Mouse (Mus musculus) hindbrain, embryonic 14.5 days (tissue): Measurements from ENCODE around the gene Dock10. TPM values are rescaled to one million over a fixed set of nuclear protein-coding genes. Genes with fewer than 3 reads are reported as not detected.

Experiments used
- ATAC-seq: fragments of 200-750 bp; cut with Nextera tagmentation; 2 replicates; pipeline ENCODE4 v1.8.0; 2017; ENCODE audit warnings: moderate number of reproducible peaks, mild to moderate bottlenecking, moderate TSS enrichment, moderate library complexity; ENCODE audit not compliant: low FRiP score
- DNase-seq: peaks from one replicate; pipeline ENCODE4 v3.0.0-alpha.2; 2015; ENCODE audit warnings: low spot score
- H3K27ac ChIP-seq: fragments of 300-500 bp; sonication (generic); 2 replicates; pipeline ENCODE4 v1.5.1; 2014; ENCODE audit warnings: mild to moderate bottlenecking, moderate library complexity
- H3K27me3 ChIP-seq: fragments of 300-500 bp; sonication (generic); 2 replicates; pipeline ENCODE4 v1.6.1; 2014; ENCODE audit warnings: mild to moderate bottlenecking, low read length, mixed read lengths; ENCODE audit not compliant: control insufficient read depth, insufficient read depth
- H3K36me3 ChIP-seq: fragments of 300-500 bp; sonication (generic); replicated peaks from 2 replicates; pipeline ENCODE4 v1.6.1; 2014; ENCODE audit not compliant: control insufficient read depth, insufficient read depth
- H3K4me1 ChIP-seq: fragments of 300-500 bp; sonication (generic); replicated peaks from 2 replicates; pipeline ENCODE4 v1.6.1; 2014; ENCODE audit warnings: antibody characterized with exemption, low read length, mixed read lengths; ENCODE audit not compliant: control insufficient read depth, insufficient read depth
- H3K4me2 ChIP-seq: fragments of 300-500 bp; sonication (generic); replicated peaks from 2 replicates; pipeline ENCODE4 v1.6.1; 2014; ENCODE audit warnings: mild to moderate bottlenecking, moderate library complexity
- H3K4me3 ChIP-seq: fragments of 300-500 bp; sonication (generic); replicated peaks from 2 replicates; pipeline ENCODE4 v1.5.1; 2014; ENCODE audit warnings: mild to moderate bottlenecking, low read length
- H3K9ac ChIP-seq: fragments of 300-500 bp; sonication (generic); 2 replicates; pipeline ENCODE4 v1.6.1; 2014
- H3K9me3 ChIP-seq: fragments of 300-500 bp; sonication (generic); 2 replicates; pipeline ENCODE4 v1.6.1; 2016; ENCODE audit warnings: low read length; ENCODE audit not compliant: control insufficient read depth
- WGBS: fragments of 180-500 bp; shearing (Covaris S2); extraction: QIAGEN DNeasy Blood & Tissue Kit; methylation state at CpG from one replicate; pipeline ENCODE4 v1.1.7; 2014; 5-methylcytosine and 5-hydroxymethylcytosine counted together
- polyA plus RNA-seq: library from polyadenylated mRNA; unstranded; fragments of >200 nt; fragmentation: Nextera tagmentation; extraction: Ambion mirVana; gene quantifications from 2 replicates; pipeline ENCODE4 v1.2.1, GENCODE M21; 2014

The Dock10 gene
- polyA plus RNA-seq, 1 experiment from 2014 or later, result 6.1 TPM

- ATAC-seq (no peak), DNase-seq (no peak)
- no peaks in the 10 kb centered on the region for H3K9me3 ChIP-seq
- H3K27me3 ChIP-seq, result no peaks in the 10 kb centered on the region
- 70% methylated on average over 1 of the region's 1 CpGs for WGBS
- H3K27ac ChIP-seq, result no peak overlapping the region
- no peaks in the 10 kb centered on the region for H3K36me3 ChIP-seq
- H3K4me2 ChIP-seq, result no peak overlapping the region
- no peak overlapping the region for H3K4me3 ChIP-seq
- H3K4me1 ChIP-seq, result no peaks in the 10 kb centered on the region
- no peak overlapping the region for H3K9ac ChIP-seq
Measured at GRCm38 (mm10) chr1:80654177-80654576, 104.2 kb downstream of the Dock10 start.

- Histone ChIP-seq H3K4me1 (no peaks in the 10 kb centered on the region), H3K4me2 (no peak overlapping the region), H3K27me3 (no peaks in the 10 kb centered on the region), H3K4me3 (no peak overlapping the region), H3K27ac (no peak overlapping the region), H3K9ac (no peak overlapping the region), H3K36me3 (no peaks in the 10 kb centered on the region), H3K9me3 (no peaks in the 10 kb centered on the region)
- ATAC-seq (no peak), DNase-seq (no peak)
Measured at GRCm38 (mm10) chr1:80652803-80653202, 105.5 kb downstream of the Dock10 start.

GRCm38 (mm10) chr1:80652083-80652482 is 106.2 kb downstream of the Dock10 start:
- Histone ChIP-seq H3K27me3 (no peaks in the 10 kb centered on the region), H3K9ac (no peak overlapping the region), H3K36me3 (no peaks in the 10 kb centered on the region), H3K27ac (no peak overlapping the region), H3K4me3 (no peak overlapping the region), H3K4me2 (no peak overlapping the region), H3K4me1 (no peaks in the 10 kb centered on the region), H3K9me3 (no peaks in the 10 kb centered on the region)
- 83% methylated on average over 2 of the region's 2 CpGs for WGBS
- DNase-seq (no peak), ATAC-seq (no peak)

- no peak overlapping the region for H3K27ac ChIP-seq
- no peaks in the 10 kb centered on the region for H3K27me3 ChIP-seq
- ATAC-seq, result no peak
- no peaks in the 10 kb centered on the region for H3K36me3 ChIP-seq
- no peak for DNase-seq
- no peak overlapping the region for H3K4me2 ChIP-seq
- no peaks in the 10 kb centered on the region for H3K9me3 ChIP-seq
- H3K4me3 ChIP-seq, result no peak overlapping the region
- H3K4me1 ChIP-seq, result no peaks in the 10 kb centered on the region
- 87% methylated on average over 3 of the region's 3 CpGs for WGBS
- H3K9ac ChIP-seq, result no peak overlapping the region
Measured at GRCm38 (mm10) chr1:80646602-80647001, 111.7 kb downstream of the Dock10 start.

GRCm38 (mm10) chr1:80643866-80644451 is 114.4 kb downstream of the Dock10 start:
- Histone ChIP-seq H3K36me3 (no peaks in the 10 kb centered on the region), H3K4me1 (no peaks in the 10 kb centered on the region), H3K9ac (no peak overlapping the region), H3K9me3 (no peaks in the 10 kb centered on the region), H3K4me3 (no peak overlapping the region), H3K27ac (no peak overlapping the region), H3K4me2 (no peak overlapping the region), H3K27me3 (no peaks in the 10 kb centered on the region)
- WGBS, result 88% methylated on average over 4 of the region's 4 CpGs
- no peak for DNase-seq
- no peak for ATAC-seq

GRCm38 (mm10) chr1:80641832-80642231 is 116.5 kb downstream of the Dock10 start:
- Histone ChIP-seq H3K4me2 (no peak overlapping the region), H3K27me3 (no peaks in the 10 kb centered on the region), H3K4me3 (no peak overlapping the region), H3K4me1 (no peaks in the 10 kb centered on the region), H3K9ac (no peak overlapping the region), H3K36me3 (no peaks in the 10 kb centered on the region), H3K9me3 (no peaks in the 10 kb centered on the region), H3K27ac (no peak overlapping the region)
- ATAC-seq (no peak), DNase-seq (no peak)
- 89% methylated on average over 3 of the region's 3 CpGs for WGBS

GRCm38 (mm10) chr1:80641288-80641687 is 117.0 kb downstream of the Dock10 start:
- ATAC-seq (no peak), DNase-seq (no peak)
- H3K9me3 ChIP-seq, result no peaks in the 10 kb centered on the region
- H3K9ac ChIP-seq, result no peak overlapping the region
- no peak overlapping the region for H3K4me2 ChIP-seq
- no peaks in the 10 kb centered on the region for H3K27me3 ChIP-seq
- 92% methylated on average over 1 of the region's 1 CpGs for WGBS
- H3K27ac ChIP-seq, result no peak overlapping the region
- no peak overlapping the region for H3K4me3 ChIP-seq
- no peaks in the 10 kb centered on the region for H3K4me1 ChIP-seq
- no peaks in the 10 kb centered on the region for H3K36me3 ChIP-seq

- DNase-seq (no peak), ATAC-seq (no peak)
- H3K36me3 ChIP-seq, result no peaks in the 10 kb centered on the region
- H3K27me3 ChIP-seq, result no peaks in the 10 kb centered on the region
- H3K27ac ChIP-seq, result no peak overlapping the region
- H3K4me3 ChIP-seq, result no peak overlapping the region
- H3K9me3 ChIP-seq, result no peaks in the 10 kb centered on the region
- no peak overlapping the region for H3K9ac ChIP-seq
- 100% methylated on average over 1 of the region's 1 CpGs for WGBS
- no peak overlapping the region for H3K4me2 ChIP-seq
- no peaks in the 10 kb centered on the region for H3K4me1 ChIP-seq
Measured at GRCm38 (mm10) chr1:80639553-80639952, 118.8 kb downstream of the Dock10 start.

- H3K9ac ChIP-seq, result no peak overlapping the region
- ATAC-seq (no peak), DNase-seq (no peak)
- H3K4me3 ChIP-seq, result no peak overlapping the region
- H3K36me3 ChIP-seq, result no peaks in the 10 kb centered on the region
- H3K27me3 ChIP-seq, result no peaks in the 10 kb centered on the region
- H3K4me2 ChIP-seq, result no peak overlapping the region
- H3K4me1 ChIP-seq, result no peaks in the 10 kb centered on the region
- no peak overlapping the region; the same call in 1 of the 2 replicates for H3K27ac ChIP-seq
- 77% methylated on average over 4 of the region's 4 CpGs for WGBS
- H3K9me3 ChIP-seq, result no peaks in the 10 kb centered on the region
Measured at GRCm38 (mm10) chr1:80637214-80637705, 121.1 kb downstream of the Dock10 start.

- no peaks in the 10 kb centered on the region for H3K36me3 ChIP-seq
- no peak overlapping the region for H3K27ac ChIP-seq
- no peak for DNase-seq
- ATAC-seq, result no peak
- H3K4me3 ChIP-seq, result no peak overlapping the region
- WGBS, result 97% methylated on average over 4 of the region's 4 CpGs
- no peak overlapping the region for H3K4me2 ChIP-seq
- no peaks in the 10 kb centered on the region for H3K9me3 ChIP-seq
- H3K9ac ChIP-seq, result no peak overlapping the region
- peaks cover 2% of the 10 kb centered on the region for H3K4me1 ChIP-seq
- no peaks in the 10 kb centered on the region for H3K27me3 ChIP-seq
Measured at GRCm38 (mm10) chr1:80635825-80636224, 122.5 kb downstream of the Dock10 start.
